Mouse (Mus musculus) kidney, adult 2 months (tissue): ENCODE results near the gene Cdon.

Experiments used
- CTCF ChIP-seq: fragments of 200-500 bp; conservative IDR thresholded peaks from 2 replicates; pipeline ENCODE4 v1.5.1; 2011; ENCODE audit warnings: low read depth, mild to moderate bottlenecking, control low read depth, low read length, moderate library complexity, mixed read lengths; ENCODE audit not compliant: insufficient read depth, insufficient read length
- POLR2A ChIP-seq: fragments of 200-500 bp; IDR thresholded peaks from one replicate; pipeline ENCODE4 v1.6.1; 2011; ENCODE audit warnings: low read depth, low read length, control low read depth

- TF ChIP-seq CTCF (no peak), POLR2A (no peak)
Measured at GRCm38 (mm10) chr9:35443618-35444511, 22.9 kb downstream of the Cdon start.
